Mouse (Mus musculus) kidney, postnatal 10 days (tissue): ENCODE measurements around the gene Sdad1.

Experiments
- DNase-seq: peaks from one replicate; pipeline ENCODE4 v3.0.0; 2021; ENCODE audit warnings: mixed read lengths

The Sdad1 gene

GRCm38 (mm10) chr5:92312046-92312715 is 1.9 kb upstream of the Sdad1 start:
- peak; percentile 96 for DNase-seq

- DNase-seq: no peak
Observed at GRCm38 (mm10) chr5:92304291-92304690, 6.0 kb downstream of the Sdad1 start.

- no peak for DNase-seq
Observed at GRCm38 (mm10) chr5:92302149-92302840, 8.0 kb downstream of the Sdad1 start.

DNA sequence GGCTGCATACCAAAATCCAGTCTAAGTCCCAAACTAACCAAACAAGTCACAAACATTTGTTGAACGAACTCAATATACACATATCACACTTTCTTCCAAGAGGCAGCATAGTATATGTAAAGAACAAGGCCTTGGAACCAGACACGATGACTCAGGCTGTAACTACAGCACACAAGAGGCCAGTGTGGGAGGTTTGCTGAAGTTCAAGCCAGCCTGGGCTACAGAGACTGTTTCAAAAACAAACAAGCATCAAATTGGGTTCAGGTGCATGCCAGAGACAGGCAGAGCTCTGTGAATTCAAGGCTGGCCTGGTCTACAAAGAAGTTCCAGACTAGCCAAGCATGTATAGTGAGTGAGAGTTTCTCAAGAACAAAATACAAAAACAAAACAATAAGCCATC is 15.8 kb downstream of the Sdad1 start:
- no peak for DNase-seq

- DNase-seq: no peak
Observed at GRCm38 (mm10) chr5:92291652-92292414, 18.4 kb downstream of the Sdad1 start.

DNA sequence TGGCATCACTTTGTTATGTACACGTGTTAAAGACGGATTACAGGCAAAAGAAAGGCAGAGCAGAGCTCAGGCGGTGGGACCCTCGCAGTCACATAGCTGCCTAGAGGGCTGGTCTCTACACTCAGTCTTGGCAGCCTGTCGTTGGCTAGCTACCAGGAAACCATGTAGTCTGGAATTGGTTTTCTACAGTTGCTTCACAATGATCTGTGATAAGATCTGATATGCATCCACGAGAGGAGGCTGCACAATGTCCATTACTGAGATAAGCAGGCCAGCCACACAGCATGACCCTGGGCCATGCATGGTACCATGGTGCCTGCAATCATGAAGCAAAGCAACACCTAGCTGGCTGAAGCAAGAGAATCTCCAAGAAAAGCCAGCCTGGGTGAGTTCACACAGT is 22.4 kb downstream of the Sdad1 start:
- no peak for DNase-seq

GRCm38 (mm10) chr5:92283107-92283506 is 27.2 kb downstream of the Sdad1 start:
- no peak for DNase-seq

DNA sequence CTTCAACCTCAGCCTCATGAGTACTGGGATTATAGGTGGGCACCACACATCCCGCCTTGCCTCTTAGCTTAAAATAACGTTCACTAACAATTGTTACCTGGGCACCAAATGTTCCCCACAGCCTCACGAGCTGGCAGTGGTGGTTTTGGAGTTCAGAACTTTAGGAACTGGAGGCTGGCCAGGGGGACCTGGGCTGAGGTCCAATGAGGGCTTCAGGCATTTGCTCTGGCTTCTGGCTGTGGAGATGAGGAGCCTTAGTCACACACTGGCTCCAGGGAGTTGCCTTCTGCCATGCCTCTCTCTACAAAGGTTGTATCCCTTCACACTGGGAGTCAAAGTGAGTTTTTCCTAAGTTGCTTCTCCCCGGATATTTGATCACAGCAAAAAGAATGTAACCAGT is 27.7 kb downstream of the Sdad1 start:
- DNase-seq: no peak

GRCm38 (mm10) chr5:92278942-92279537 is 31.2 kb downstream of the Sdad1 start:
- no peak for DNase-seq

- peak; percentile 91 for DNase-seq
Observed at GRCm38 (mm10) chr5:92277437-92278394, 32.6 kb downstream of the Sdad1 start, which contains the start of gene Naaa. Naaa (minus strand) TSS chr5:92278170.

DNA sequence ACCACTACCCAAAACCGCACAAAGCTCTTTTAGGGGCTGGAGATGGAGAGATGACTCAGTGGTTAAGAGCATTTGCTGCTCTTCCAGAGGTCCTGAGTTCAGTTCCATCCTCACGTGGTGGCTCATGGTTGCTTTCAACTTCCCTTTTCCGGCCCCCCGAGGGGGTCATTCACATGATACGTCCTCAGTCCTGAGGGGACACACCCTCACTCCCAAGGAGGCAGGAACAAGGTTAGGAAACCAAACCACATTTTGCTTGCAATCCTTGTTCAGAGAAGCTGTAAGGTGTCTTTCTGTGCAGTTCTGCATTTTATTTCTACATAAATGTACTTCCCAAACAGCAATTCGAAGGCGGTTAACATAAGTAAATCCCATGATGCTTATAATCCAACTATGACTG is 39.8 kb downstream of the Sdad1 start:
- no peak for DNase-seq

DNA sequence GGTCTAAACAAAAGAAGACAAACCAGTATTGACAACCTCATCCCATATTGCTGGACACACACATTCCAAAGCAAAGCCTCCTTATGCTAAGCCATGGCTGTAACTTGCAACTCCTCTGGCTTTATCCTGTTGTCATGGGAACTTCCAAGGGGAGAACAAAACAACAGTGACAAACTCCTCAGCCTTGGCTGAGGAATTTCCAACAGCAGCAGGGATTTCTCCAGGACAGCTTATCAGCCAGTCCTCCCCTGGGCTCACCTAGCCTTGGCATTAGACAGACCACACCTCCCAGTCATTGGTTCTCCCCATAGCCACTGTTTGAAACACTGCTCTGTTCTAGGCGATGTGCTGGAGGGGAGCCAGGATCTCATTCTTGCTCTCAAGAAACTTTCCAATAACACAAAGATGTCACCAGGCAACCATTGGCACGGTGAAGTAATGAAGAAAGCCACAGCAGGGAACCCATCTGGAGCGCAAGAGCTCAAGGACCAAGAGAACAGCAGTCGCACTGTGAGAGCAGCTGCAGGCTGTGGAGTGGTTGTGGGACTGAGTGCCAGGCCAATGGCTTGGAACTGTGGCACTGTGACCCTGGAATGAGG is 46.4 kb downstream of the Sdad1 start:
- DNase-seq: peak; percentile 35

DNA sequence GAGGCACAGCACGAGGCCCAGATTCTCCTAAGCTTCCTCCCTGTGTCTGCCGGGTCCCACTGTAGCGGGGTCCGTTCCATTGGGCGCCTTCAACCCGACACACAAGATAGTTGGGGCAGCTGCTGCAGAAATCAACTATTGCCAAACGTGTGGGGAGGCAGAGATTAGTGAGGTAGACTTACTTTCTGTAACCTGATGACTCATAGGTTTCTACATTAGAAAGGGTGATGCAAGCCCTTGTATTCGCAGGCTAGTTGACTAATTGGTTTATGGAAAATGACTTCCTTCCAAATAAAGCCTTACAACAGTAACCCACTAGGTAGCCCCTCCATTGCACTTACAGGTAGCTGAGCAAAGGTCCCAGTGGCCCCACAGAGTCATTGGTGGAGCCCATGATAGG is 47.6 kb downstream of the Sdad1 start:
- no peak for DNase-seq

GRCm38 (mm10) chr5:92256218-92256617 is 54.1 kb downstream of the Sdad1 start, which contains the start of gene Ppef2:
Ppef2 (minus strand) TSS chr5:92256278.
- DNase-seq: peak; percentile 36

GRCm38 (mm10) chr5:92254476-92254875 is 55.8 kb downstream of the Sdad1 start:
- no peak for DNase-seq

DNA sequence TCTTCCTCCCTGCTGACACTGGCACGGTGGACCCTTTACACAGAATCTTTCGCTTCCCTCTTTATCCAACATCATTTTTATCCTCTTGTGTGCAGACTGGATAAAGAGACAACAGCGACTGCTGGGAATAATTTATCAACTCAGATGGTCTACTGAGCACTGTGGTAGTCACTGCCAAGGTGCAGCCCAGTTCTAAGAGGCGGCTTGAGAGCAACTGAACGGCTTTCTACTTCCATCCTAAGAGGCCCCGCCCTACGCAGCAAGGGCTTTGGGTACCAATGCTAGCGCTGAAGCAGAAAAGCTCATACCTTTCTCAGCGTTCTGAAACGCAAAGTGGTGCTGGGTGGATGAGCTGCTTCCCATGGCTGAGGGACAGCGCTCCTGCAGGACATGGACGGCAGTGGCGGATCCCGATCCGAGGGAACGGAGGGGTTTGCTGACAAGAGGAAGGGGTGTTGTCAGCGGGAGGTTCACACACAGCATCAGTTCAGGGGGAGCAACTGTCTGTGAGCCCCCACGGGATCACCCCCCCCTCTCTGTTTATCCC is 57.4 kb downstream of the Sdad1 start:
- peak; percentile 19 for DNase-seq

DNA sequence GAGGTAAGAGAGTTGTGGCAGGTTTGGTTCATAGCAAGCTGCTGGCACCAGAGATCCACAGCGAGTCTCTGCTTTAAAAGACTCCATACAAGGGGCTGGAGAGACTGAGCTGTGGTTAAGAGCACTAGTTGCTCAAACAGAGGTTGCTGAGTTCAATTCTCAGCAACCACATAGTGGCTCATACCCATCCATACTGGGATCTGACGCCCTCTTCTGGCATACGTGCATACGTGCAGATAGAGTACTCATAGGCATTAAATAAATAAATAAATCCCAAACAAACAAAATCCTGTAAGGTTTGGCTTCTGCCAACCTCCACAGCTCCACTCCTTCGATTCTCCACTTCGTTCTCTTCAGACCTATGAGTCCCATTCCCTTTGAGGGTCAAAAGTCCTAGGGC is 58.2 kb downstream of the Sdad1 start:
- no peak for DNase-seq

GRCm38 (mm10) chr5:92248614-92249013 is 61.7 kb downstream of the Sdad1 start:
- no peak for DNase-seq

- no peak for DNase-seq
Observed at GRCm38 (mm10) chr5:92245483-92245882, 64.8 kb downstream of the Sdad1 start.

DNA sequence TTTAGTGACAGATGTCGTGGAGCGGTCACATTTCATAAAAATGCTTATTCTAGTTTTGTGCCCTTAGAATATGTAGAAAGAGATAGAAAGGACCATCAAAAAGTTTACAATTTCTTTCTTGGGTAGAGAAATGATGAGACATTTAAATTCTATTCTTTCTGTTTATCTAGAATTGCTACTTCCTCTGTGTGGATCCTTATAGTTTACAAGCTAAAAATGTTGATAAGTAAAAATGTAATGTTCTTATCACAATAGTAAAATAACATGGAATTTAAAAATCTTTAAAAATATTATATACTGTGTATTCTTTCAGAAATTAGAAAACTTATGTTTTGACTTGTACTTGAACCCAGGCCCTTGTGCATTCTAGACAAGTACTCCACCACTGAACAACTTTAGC is 65.4 kb downstream of the Sdad1 start:
- DNase-seq: no peak

DNA sequence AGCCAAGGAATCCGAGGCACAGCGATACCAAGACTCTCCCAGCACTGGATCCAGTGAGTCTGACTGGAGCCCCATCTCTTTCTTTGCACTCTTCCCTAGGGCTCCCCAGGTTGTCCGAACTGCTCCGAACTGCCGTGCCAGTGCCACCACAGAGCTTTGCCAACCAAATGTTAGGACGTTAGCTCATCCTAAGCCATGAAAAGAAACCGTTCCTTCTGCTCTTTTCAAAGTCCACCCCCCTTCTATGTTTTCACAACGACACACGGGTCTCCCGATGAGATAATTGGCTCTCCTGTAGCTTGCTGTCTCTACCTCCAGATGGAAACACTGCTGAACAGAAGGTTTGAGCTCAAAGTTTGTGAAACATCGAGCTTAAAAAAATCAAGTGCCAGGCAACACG is 69.5 kb downstream of the Sdad1 start:
- no peak for DNase-seq
